Mouse (Mus musculus) kidney, postnatal 4 days (tissue): ENCODE data around the gene Mlkl.
A peak's percentile ranks its signal among the peaks of the same experiment; 100 is the strongest.
"Not testable (repeated sequence)": the region's sequence is repeated elsewhere in the genome, so short reads cannot be mapped to it uniquely, and the experiment has no call there.

Experiments used
- DNase-seq, 2 experiments: peaks; one replicate each; pipeline ENCODE4 v3.0.0; 2021; ENCODE audit warnings: mixed read lengths in 2 of 2

Gene Mlkl

GRCm38 (mm10) chr8:111337890-111338347 lies at the start of gene Mlkl:
Gene Mlkl (minus strand): TSS chr8:111338177.
- DNase-seq, result peak; percentile 71 to 81

- DNase-seq, result no peak
Measured at GRCm38 (mm10) chr8:111385915-111386314, 47.9 kb upstream of the Mlkl start.

GRCm38 (mm10) chr8:111384628-111385027 lies 46.7 kb upstream of the Mlkl start:
- no peak for DNase-seq

- no peak for DNase-seq
Measured at GRCm38 (mm10) chr8:111375192-111375591, 37.2 kb upstream of the Mlkl start.

GRCm38 (mm10) chr8:111369711-111370110 lies 31.7 kb upstream of the Mlkl start:
- no peak for DNase-seq

- no peak for DNase-seq
Measured at GRCm38 (mm10) chr8:111367350-111367749, 29.4 kb upstream of the Mlkl start.

- peak; percentile 43 to 63 for DNase-seq
Measured at GRCm38 (mm10) chr8:111366610-111367234, 28.7 kb upstream of the Mlkl start.

- no peak for DNase-seq
Measured at GRCm38 (mm10) chr8:111363489-111363888, 25.5 kb upstream of the Mlkl start.

- peak; percentile 44 to 72 for DNase-seq
Measured at GRCm38 (mm10) chr8:111360579-111361209, 22.7 kb upstream of the Mlkl start.

GRCm38 (mm10) chr8:111359936-111360335 lies 22.0 kb upstream of the Mlkl start:
- no peak for DNase-seq

- DNase-seq, result no peak
Measured at GRCm38 (mm10) chr8:111358905-111359304, 20.9 kb upstream of the Mlkl start.

- no peak for DNase-seq
Measured at GRCm38 (mm10) chr8:111357433-111357832, 19.5 kb upstream of the Mlkl start.

GRCm38 (mm10) chr8:111353497-111353896 lies 15.5 kb upstream of the Mlkl start:
- no peak for DNase-seq

- DNase-seq, result no peak
Measured at GRCm38 (mm10) chr8:111352289-111352688, 14.3 kb upstream of the Mlkl start.

- DNase-seq, result no peak
Measured at GRCm38 (mm10) chr8:111350577-111350976, 12.6 kb upstream of the Mlkl start.

- DNase-seq, result peak; percentile 92
Measured at GRCm38 (mm10) chr8:111343225-111343624, 5.2 kb upstream of the Mlkl start.

GRCm38 (mm10) chr8:111340186-111340585 lies 2.2 kb upstream of the Mlkl start:
- DNase-seq, result no peak

GRCm38 (mm10) chr8:111338370-111339208 lies 612 bp upstream of the Mlkl start:
- DNase-seq, result peak in 1 of 2 experiments; percentile 10

- DNase-seq, result no peak
Measured at GRCm38 (mm10) chr8:111337311-111337889, 577 bp downstream of the Mlkl start.

- no peak for DNase-seq
Measured at GRCm38 (mm10) chr8:111336692-111337091, 1.3 kb downstream of the Mlkl start.

GRCm38 (mm10) chr8:111325222-111325790 lies 12.7 kb downstream of the Mlkl start:
- DNase-seq, result no peak

- no peak for DNase-seq
Measured at GRCm38 (mm10) chr8:111314729-111315128, 23.2 kb downstream of the Mlkl start.

- DNase-seq, result not testable (repeated sequence)
Measured at GRCm38 (mm10) chr8:111313961-111314360, 24.0 kb downstream of the Mlkl start.
